Mouse (Mus musculus) ES-E14 (cell line): ENCODE results near the gene Unc93b1.

Experiments used
- HCFC1 ChIP-seq: IDR thresholded peaks from 2 replicates; pipeline ENCODE4 v1.6.1; 2012; ENCODE audit warnings: low read length, inconsistent platforms, borderline replicate concordance; ENCODE audit not compliant: insufficient read depth
- MAFK ChIP-seq: IDR thresholded peaks from 2 replicates; pipeline ENCODE4 v1.6.1; 2014; ENCODE audit warnings: mild to moderate bottlenecking, low read depth, low read length, inconsistent platforms; ENCODE audit not compliant: insufficient read depth
- ZC3H11A ChIP-seq: IDR thresholded peaks from 2 replicates; pipeline ENCODE4 v1.6.1; 2012; ENCODE audit warnings: low read depth, mild to moderate bottlenecking, inconsistent platforms, low read length, borderline replicate concordance

- TF ChIP-seq MAFK (no peak), HCFC1 (no peak), ZC3H11A (no peak)
Measured at GRCm38 (mm10) chr19:3996106-3996505, 61.1 kb downstream of the Unc93b1 start.
